Mouse (Mus musculus) intestine, postnatal 0 days (tissue): Measurements from ENCODE around the gene Oma1. TPM values are rescaled to one million over a fixed set of nuclear protein-coding genes. Genes with fewer than 3 reads are reported as not detected.

Experiments used
- ATAC-seq: fragments of 200-750 bp; cut with Nextera tagmentation; 2 replicates; pipeline ENCODE4 v1.8.0; 2017; ENCODE audit warnings: mild to moderate bottlenecking, moderate TSS enrichment, moderate library complexity
- H3K27ac ChIP-seq: fragments of 300-500 bp; sonication (generic); 2 replicates; pipeline ENCODE4 v1.5.1; 2014; ENCODE audit warnings: mild to moderate bottlenecking, low read depth, low read length, moderate library complexity
- H3K27me3 ChIP-seq: fragments of 300-500 bp; sonication (generic); replicated peaks from 2 replicates; pipeline ENCODE4 v1.6.1; 2014; ENCODE audit warnings: low read length, mixed read lengths; ENCODE audit not compliant: control insufficient read depth, insufficient read depth
- H3K36me3 ChIP-seq: fragments of 300-500 bp; sonication (generic); 2 replicates; pipeline ENCODE4 v1.6.1; 2014; ENCODE audit warnings: mild to moderate bottlenecking, moderate library complexity; ENCODE audit not compliant: control insufficient read depth, insufficient read depth
- H3K4me1 ChIP-seq: fragments of 300-500 bp; sonication (generic); replicated peaks from 2 replicates; pipeline ENCODE4 v1.6.1; 2014; ENCODE audit warnings: antibody characterized with exemption, low read length, mixed read lengths; ENCODE audit not compliant: control insufficient read depth, insufficient read depth
- H3K4me2 ChIP-seq: fragments of 300-500 bp; sonication (generic); replicated peaks from 2 replicates; pipeline ENCODE4 v1.6.1; 2014; ENCODE audit warnings: low read depth, mild to moderate bottlenecking, moderate library complexity
- H3K4me3 ChIP-seq: fragments of 300-500 bp; sonication (generic); 2 replicates; pipeline ENCODE4 v1.5.1; 2014; ENCODE audit warnings: low read depth, low read length
- H3K9ac ChIP-seq: fragments of 300-500 bp; sonication (generic); 2 replicates; pipeline ENCODE4 v1.6.1; 2014; ENCODE audit warnings: mild to moderate bottlenecking, low read depth, low read length
- H3K9me3 ChIP-seq: fragments of 300-500 bp; sonication (generic); 2 replicates; pipeline ENCODE4 v1.6.1; 2016; ENCODE audit warnings: mixed run types; ENCODE audit not compliant: control insufficient read depth
- CTCF ChIP-seq: sonication (generic); IDR thresholded peaks from 2 replicates; pipeline ENCODE4 v1.5.1; 2016; ENCODE audit warnings: low read depth, mild to moderate bottlenecking, control low read depth, antibody characterized with exemption, moderate library complexity
- WGBS: fragments of 180-500 bp; shearing (Covaris S2); extraction: QIAGEN DNeasy Blood & Tissue Kit; methylation state at CpG from one replicate; pipeline ENCODE4 v1.1.7; 2014; 5-methylcytosine and 5-hydroxymethylcytosine counted together
- polyA plus RNA-seq: library from polyadenylated mRNA; unstranded; fragments of >200 nt; fragmentation: Nextera tagmentation; extraction: Ambion mirVana; gene quantifications from 2 replicates; pipeline ENCODE4 v1.2.1, GENCODE M21; 2015

The Oma1 gene
- polyA plus RNA-seq, 1 experiment from 2014 or later, result 12.7 TPM

DNA sequence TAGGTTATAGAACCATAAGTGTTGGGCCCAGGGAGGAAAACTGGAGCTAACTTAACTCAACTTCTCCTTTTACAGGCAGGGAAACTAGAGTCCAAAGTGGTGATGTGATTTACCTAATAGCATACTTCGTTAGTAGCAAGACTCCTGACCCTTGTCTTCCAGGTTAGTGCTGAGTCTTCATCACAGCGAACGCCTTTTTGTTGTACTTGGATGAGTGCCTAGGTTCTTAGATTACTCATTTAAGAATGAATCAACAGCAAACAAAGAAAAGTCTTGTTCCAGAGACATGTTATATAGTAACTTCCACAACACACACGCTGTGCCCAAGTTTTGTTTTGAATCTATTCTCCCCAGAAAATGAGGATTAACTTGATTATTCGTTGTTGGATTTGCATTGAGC is 33.2 kb downstream of the Oma1 start:
- no peaks in the 10 kb centered on the region for H3K9me3 ChIP-seq
- no peak overlapping the region for H3K4me3 ChIP-seq
- no peak overlapping the region for H3K4me2 ChIP-seq
- no peak for TF ChIP-seq CTCF
- no peaks in the 10 kb centered on the region for H3K4me1 ChIP-seq
- H3K27me3 ChIP-seq, result no peaks in the 10 kb centered on the region
- H3K36me3 ChIP-seq, result no peaks in the 10 kb centered on the region
- H3K9ac ChIP-seq, result no peak overlapping the region
- H3K27ac ChIP-seq, result no peak overlapping the region
- 88% methylated on average over 5 of the region's 5 CpGs for whole genome bisulfite sequencing
- ATAC-seq, result no peak

DNA sequence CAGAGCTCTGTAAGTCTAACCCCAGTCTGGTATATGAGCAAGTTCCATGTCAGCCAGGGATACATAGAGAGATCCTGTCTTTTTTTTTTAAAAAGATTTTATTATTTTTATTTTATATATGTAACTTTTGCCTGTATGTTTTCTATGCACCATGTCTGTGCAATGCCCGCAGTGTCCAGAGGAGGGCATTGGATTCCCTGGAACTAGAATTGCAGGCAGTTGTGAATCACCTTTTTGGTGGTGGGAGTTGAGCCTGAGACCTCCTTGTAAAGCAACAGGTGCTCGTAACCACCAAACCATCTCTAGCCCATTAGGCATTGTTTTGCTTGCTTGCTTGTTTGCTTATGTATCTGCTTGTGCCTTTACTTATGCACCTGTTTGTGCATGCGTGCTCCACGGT is 35.6 kb downstream of the Oma1 start:
- Histone ChIP-seq H3K27ac (no peak overlapping the region), H3K9ac (no peak overlapping the region), H3K4me2 (no peak overlapping the region), H3K9me3 (no peaks in the 10 kb centered on the region), H3K4me1 (no peaks in the 10 kb centered on the region), H3K4me3 (no peak overlapping the region), H3K27me3 (no peaks in the 10 kb centered on the region), H3K36me3 (no peaks in the 10 kb centered on the region)
- 93% methylated on average over 4 of the region's 4 CpGs for WGBS
- no peak for ATAC-seq
- TF ChIP-seq CTCF, result peak; percentile 55

DNA sequence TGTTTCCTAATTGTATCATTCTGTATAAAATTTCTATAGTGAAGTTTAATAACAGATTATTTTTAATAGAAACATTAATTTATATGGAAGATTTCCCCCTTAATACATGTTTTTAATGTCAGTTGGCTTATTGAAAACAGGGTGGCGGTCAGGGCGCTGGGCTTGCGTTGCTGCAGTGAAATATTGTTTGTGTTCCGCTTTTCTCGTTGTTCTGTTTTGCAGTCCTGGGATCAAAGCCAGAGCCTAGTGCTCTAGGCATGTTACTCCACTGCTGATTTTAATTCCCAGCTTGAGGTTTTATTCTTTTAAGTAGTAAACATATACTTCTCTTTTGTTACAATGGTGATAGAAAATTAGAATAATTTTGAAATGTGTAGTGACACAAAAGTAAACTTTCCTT is 39.3 kb downstream of the Oma1 start:
- H3K4me2 ChIP-seq, result no peak overlapping the region
- no peaks in the 10 kb centered on the region for H3K27me3 ChIP-seq
- no peak for TF ChIP-seq CTCF
- no peaks in the 10 kb centered on the region for H3K36me3 ChIP-seq
- H3K4me1 ChIP-seq, result no peaks in the 10 kb centered on the region
- ATAC-seq, result no peak
- H3K9ac ChIP-seq, result no peak overlapping the region
- no peaks in the 10 kb centered on the region for H3K9me3 ChIP-seq
- H3K4me3 ChIP-seq, result no peak overlapping the region
- no peak overlapping the region for H3K27ac ChIP-seq
- WGBS, result 85% methylated on average over 5 of the region's 5 CpGs

DNA sequence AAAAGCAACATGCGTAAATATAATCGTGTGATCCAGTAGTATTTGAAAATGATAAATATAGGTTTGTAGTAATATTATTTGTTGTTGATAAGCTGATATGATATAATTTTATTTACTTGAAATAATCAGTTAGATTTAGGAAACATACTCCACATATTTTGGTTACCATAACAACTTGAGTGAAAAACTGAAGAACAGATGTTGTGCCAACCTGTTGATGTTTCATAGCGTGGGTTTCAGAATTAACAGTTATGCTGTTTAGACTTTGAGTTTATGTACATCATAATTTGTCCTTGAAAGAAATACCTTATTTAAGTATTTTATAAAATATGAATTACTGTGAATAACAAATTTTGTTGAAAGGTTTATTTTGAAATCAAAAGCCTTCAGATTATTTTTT is 43.8 kb downstream of the Oma1 start:
- H3K9ac ChIP-seq, result no peak overlapping the region
- no peaks in the 10 kb centered on the region for H3K36me3 ChIP-seq
- no peaks in the 10 kb centered on the region for H3K27me3 ChIP-seq
- no peaks in the 10 kb centered on the region for H3K4me1 ChIP-seq
- no peak overlapping the region for H3K4me3 ChIP-seq
- no peak overlapping the region for H3K27ac ChIP-seq
- no peaks in the 10 kb centered on the region for H3K9me3 ChIP-seq
- no peak overlapping the region for H3K4me2 ChIP-seq
- no peak for TF ChIP-seq CTCF
- ATAC-seq, result no peak
- WGBS, result 87% methylated on average over 3 of the region's 3 CpGs

DNA sequence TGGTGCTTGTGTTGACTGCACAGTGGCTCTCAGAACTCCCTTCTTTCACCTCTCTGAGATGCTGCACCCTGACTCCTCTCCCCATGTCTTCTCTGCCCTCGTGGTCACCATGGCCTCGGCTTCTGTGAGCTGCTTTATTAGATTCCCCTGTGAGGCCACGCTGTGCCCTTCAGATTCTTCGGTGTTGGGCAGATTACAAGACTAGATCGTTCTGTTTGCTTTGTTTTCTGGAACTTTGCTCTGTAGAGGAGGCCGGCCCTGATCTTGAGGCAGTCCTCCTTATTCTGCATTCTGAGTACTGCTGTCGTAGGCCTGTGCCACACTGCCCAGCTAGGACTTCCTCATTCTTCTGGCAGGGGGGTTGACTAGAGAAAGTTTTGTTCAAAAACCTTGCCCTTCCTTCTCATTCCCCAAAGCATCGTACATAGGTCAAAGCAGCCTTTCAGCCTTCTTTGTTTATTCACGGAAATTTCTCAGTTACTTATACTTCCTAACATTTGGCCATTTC is 45.4 kb downstream of the Oma1 start:
- no peak for TF ChIP-seq CTCF
- WGBS, result 79% methylated on average over 9 of the region's 9 CpGs
- no peak overlapping the region for H3K27ac ChIP-seq
- H3K36me3 ChIP-seq, result no peaks in the 10 kb centered on the region
- no peaks in the 10 kb centered on the region for H3K4me1 ChIP-seq
- H3K4me3 ChIP-seq, result no peak overlapping the region
- ATAC-seq, result no peak
- H3K9me3 ChIP-seq, result no peaks in the 10 kb centered on the region
- H3K9ac ChIP-seq, result no peak overlapping the region
- H3K4me2 ChIP-seq, result no peak overlapping the region
- no peaks in the 10 kb centered on the region for H3K27me3 ChIP-seq

DNA sequence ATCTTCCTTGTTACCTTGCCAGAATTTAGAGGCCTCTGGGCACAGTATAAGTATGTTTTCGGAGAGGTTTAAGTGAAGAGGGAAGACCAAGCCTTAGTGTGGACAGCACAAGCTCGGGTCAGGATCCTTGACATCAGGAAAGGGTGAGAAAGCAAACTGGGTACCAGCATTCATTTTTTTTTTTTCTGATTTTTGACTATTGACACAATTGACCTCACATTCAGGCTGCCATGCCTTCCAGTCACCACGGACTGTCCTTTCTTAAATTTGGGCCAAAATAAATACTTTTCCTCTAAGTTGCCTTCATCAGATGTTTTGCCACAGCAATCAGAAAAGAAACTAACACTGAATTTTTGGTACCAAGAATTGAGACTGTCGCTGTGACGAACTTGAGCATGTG is 68.6 kb downstream of the Oma1 start:
- WGBS, result 83% methylated on average over 5 of the region's 5 CpGs
- Histone ChIP-seq H3K27me3 (no peaks in the 10 kb centered on the region), H3K4me3 (no peak overlapping the region), H3K27ac (no peak overlapping the region), H3K4me2 (no peak overlapping the region), H3K9ac (no peak overlapping the region), H3K9me3 (no peaks in the 10 kb centered on the region), H3K4me1 (no peaks in the 10 kb centered on the region), H3K36me3 (no peaks in the 10 kb centered on the region)
- no peak for TF ChIP-seq CTCF
- no peak for ATAC-seq

DNA sequence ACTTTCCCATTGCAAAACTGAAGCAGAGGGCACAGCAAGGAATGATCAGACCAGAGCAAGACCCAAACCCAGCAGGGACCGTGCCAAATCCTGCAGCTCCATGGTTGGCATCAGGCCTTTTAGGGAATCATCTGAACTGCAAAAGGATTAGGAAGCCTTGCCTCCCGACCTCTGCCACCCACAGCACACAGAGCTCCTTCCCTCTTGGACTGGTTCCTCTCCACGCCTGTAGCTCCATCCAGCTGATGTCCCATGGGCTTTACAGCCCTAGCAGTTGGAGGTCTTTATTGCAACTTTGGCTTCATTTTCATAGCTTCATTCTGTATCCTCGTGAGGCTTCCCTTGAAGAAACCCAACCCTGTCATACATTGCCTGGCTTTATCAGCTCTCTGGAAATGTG is 71.4 kb downstream of the Oma1 start:
- Histone ChIP-seq H3K4me3 (no peak overlapping the region), H3K4me2 (no peak overlapping the region), H3K9ac (no peak overlapping the region), H3K9me3 (no peaks in the 10 kb centered on the region), H3K27me3 (no peaks in the 10 kb centered on the region), H3K4me1 (no peaks in the 10 kb centered on the region), H3K36me3 (no peaks in the 10 kb centered on the region), H3K27ac (no peak overlapping the region)
- 74% methylated on average over 4 of the region's 4 CpGs for WGBS
- TF ChIP-seq CTCF, result no peak
- ATAC-seq, result no peak
